Mouse (Mus musculus) embryonic facial prominence, embryonic 13.5 days (tissue): ENCODE data around the gene Fcrla. TPM values are rescaled to one million over a fixed set of nuclear protein-coding genes. Genes with fewer than 3 reads are reported as not detected.
A peak's percentile ranks its signal among the peaks of the same experiment; 100 is the strongest.

Experiments
- ATAC-seq: fragments of 200-750 bp; cut with Nextera tagmentation; 2 replicates; pipeline ENCODE4 v1.8.0; 2017; ENCODE audit warnings: low read depth; ENCODE audit not compliant: insufficient number of reproducible peaks, insufficient read depth, low FRiP score, low TSS enrichment
- H3K27ac ChIP-seq: fragments of 300-500 bp; sonication (generic); 2 replicates; pipeline ENCODE4 v1.5.1; 2015; ENCODE audit warnings: moderate library complexity, mild to moderate bottlenecking, inconsistent platforms
- H3K27me3 ChIP-seq: fragments of 300-500 bp; sonication (generic); 2 replicates; pipeline ENCODE4 v1.6.1; 2015; ENCODE audit warnings: mild to moderate bottlenecking, inconsistent platforms
- H3K36me3 ChIP-seq: fragments of 300-500 bp; sonication (generic); 2 replicates; pipeline ENCODE4 v1.6.1; 2015; ENCODE audit warnings: mild to moderate bottlenecking, inconsistent platforms
- H3K4me1 ChIP-seq: fragments of 300-500 bp; sonication (generic); 2 replicates; pipeline ENCODE4 v1.6.1; 2015; ENCODE audit warnings: inconsistent platforms
- H3K4me2 ChIP-seq: fragments of 300-500 bp; sonication (generic); 2 replicates; pipeline ENCODE4 v1.6.1; 2015; ENCODE audit warnings: moderate library complexity, mild to moderate bottlenecking, inconsistent platforms
- H3K4me3 ChIP-seq: fragments of 300-500 bp; sonication (generic); 2 replicates; pipeline ENCODE4 v1.5.1; 2015; ENCODE audit warnings: mild to moderate bottlenecking, inconsistent platforms
- H3K9ac ChIP-seq: fragments of 300-500 bp; sonication (generic); 2 replicates; pipeline ENCODE4 v1.6.1; 2015; ENCODE audit warnings: mild to moderate bottlenecking, inconsistent platforms
- H3K9me3 ChIP-seq: fragments of 300-500 bp; sonication (generic); 2 replicates; pipeline ENCODE4 v1.6.1; 2016; ENCODE audit warnings: inconsistent platforms
- WGBS: fragments of 180-500 bp; shearing (Covaris S2); methylation state at CpG from one replicate; pipeline ENCODE4 v1.1.7; 2015; ENCODE audit warnings: mixed read lengths; 5-methylcytosine and 5-hydroxymethylcytosine counted together
- polyA plus RNA-seq: library from polyadenylated mRNA; unstranded; fragments of >200 nt; fragmentation: Nextera tagmentation; extraction: Ambion mirVana; gene quantifications from 2 replicates; pipeline ENCODE4 v1.2.1, GENCODE M21; 2015

Gene Fcrla
- polyA plus RNA-seq, 1 experiment from 2014 or later: not detected

DNA sequence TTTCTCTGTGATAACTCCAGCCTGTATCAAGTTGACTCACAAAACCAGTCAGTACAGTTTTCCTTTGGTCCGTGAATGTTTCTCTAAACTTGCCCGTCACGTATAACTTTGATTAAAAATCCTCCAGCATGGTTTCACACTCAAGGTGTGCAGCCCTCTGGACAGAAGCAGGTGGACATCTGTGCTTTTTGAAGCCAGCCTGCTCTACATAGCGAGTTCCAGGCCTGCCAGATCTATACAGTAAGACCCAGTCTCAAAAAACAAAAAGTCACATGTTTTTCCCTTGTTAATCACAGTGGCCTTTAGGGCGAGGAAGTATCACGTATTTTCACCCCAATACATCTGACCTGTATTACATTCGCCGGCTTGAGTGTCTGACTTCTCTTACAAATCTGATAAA, 43.0 kb downstream of the Fcrla start:
- H3K9me3 ChIP-seq: no peaks in the 10 kb centered on the region
- H3K4me2 ChIP-seq: peak overlapping the region; percentile 82
- peaks cover 21% of the 10 kb centered on the region for H3K36me3 ChIP-seq
- H3K27me3 ChIP-seq: no peaks in the 10 kb centered on the region
- peaks cover 18% of the 10 kb centered on the region for H3K4me1 ChIP-seq
- 16% methylated on average over 8 of the region's 8 CpGs for WGBS
- H3K4me3 ChIP-seq: peak overlapping the region; percentile 94
- H3K27ac ChIP-seq: no peak overlapping the region
- H3K9ac ChIP-seq: peak overlapping the region; percentile 96
- ATAC-seq: 0 out of 2 replicates have a peak, but pooled peaks have one; percentile 29

DNA sequence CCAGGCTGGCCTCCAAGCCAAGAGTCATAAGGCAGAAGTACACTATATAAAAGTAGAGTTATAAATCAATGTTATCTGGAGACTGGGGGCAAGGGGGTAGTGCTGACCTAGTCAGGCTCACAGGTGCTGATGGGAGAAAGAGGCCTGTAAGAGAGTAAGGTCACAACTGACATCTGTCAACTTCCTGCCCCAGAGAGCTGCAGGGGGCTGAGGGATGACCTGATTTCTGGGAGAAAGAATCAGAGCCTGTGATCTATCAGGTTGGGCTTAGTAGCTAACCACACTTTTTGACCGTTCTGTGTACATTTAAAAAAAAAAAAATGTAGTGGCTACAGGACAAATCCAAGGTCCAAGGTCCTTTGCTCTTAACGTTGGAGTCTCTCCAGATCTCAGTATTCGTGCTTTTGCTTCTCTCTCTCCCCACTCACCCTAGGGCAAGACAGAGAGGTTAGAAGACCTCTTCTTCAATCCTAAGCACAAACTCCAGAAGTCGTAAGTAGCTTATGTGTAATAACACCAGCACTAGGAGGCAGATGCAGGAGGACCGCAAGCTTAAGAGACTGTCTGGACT, 44.4 kb downstream of the Fcrla start:
- Histone ChIP-seq H3K4me2 (no peak overlapping the region), H3K27me3 (no peaks in the 10 kb centered on the region), H3K27ac (no peak overlapping the region), H3K9ac (0 out of 2 replicates have a peak overlapping the region, but pooled peaks have one; percentile 28), H3K4me1 (peaks cover 18% of the 10 kb centered on the region), H3K4me3 (no peak overlapping the region), H3K36me3 (peaks cover 26% of the 10 kb centered on the region), H3K9me3 (no peaks in the 10 kb centered on the region)
- ATAC-seq: no peak
- WGBS: 84% methylated on average over 5 of the region's 5 CpGs

DNA sequence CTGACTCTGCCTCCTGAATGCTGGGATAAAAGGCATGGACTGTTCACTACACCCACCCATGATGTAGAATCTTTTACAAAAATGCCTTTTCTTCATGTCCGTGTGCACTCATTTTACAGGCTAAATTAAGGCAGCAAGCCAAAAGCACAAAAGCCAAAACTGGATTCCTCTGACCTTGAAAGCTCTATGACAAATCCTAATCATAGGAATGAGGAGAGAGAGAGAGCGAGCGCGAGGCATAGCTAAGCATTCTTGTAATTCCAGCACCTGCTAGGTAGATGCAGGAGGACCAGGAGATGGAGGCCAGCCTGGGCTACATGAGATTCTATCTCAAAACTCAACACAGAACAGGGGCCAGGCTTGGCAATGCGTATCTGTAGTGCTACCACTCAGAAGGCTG, 50.5 kb downstream of the Fcrla start:
- H3K4me1 ChIP-seq: no peaks in the 10 kb centered on the region
- peaks cover 68% of the 10 kb centered on the region for H3K36me3 ChIP-seq

DNA sequence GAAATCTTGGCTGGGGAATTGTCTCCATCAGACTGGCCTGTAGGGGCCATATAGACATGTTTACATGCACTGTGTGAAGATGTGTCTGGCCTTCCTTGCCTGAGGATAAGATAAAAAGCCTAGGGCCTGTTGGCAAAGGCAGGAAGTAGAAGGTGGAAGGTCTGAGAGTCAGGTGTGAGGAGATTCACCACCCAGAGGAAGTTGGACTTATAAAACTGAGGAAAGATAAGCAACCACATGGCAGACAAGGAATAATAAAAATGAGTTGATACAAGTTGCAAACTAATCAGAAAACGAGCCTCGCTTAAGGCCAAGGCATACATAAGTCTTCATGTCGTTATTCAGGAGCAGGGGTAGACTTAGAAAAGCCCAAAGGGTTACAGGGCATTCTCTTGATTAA, 51.7 kb downstream of the Fcrla start:
- Histone ChIP-seq H3K9me3 (no peaks in the 10 kb centered on the region), H3K4me2 (no peak overlapping the region), H3K4me1 (no peaks in the 10 kb centered on the region), H3K27ac (no peak overlapping the region), H3K9ac (no peak overlapping the region), H3K4me3 (no peak overlapping the region), H3K36me3 (peaks cover 58% of the 10 kb centered on the region), H3K27me3 (no peaks in the 10 kb centered on the region)
- WGBS: 90% methylated on average over 3 of the region's 3 CpGs
- ATAC-seq: no peak

More for the DNA sequence above, 50.5 kb downstream of the Fcrla start:
- H3K4me2 ChIP-seq: no peak overlapping the region
- H3K4me3 ChIP-seq: no peak overlapping the region
- H3K27me3 ChIP-seq: no peaks in the 10 kb centered on the region
- 92% methylated on average over 5 of the region's 5 CpGs for WGBS
- H3K9ac ChIP-seq: no peak overlapping the region
- H3K27ac ChIP-seq: no peak overlapping the region
- no peak for ATAC-seq
- H3K9me3 ChIP-seq: no peaks in the 10 kb centered on the region

DNA sequence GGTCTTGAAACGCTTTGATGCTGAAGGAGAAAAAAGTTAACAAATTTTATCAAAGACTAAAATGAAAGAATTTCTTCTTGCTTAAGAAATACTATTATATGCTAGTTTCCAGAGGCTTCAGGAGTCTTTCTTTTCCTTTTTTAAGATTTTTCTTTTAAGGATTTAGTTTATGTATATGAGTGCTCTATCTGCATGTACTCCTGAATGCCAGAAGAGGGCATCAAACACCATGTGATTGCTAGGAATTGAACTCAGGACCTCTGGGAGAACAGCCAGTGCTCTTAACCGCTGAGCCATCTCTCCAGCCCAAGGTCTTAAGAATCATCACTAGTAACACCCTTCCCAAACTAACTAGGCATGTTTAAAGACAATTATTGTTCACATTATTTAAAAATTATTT, 55.4 kb downstream of the Fcrla start:
- no peak overlapping the region for H3K4me2 ChIP-seq
- H3K4me3 ChIP-seq: no peak overlapping the region
- no peak for ATAC-seq
- H3K9me3 ChIP-seq: no peaks in the 10 kb centered on the region
- H3K36me3 ChIP-seq: peaks cover 38% of the 10 kb centered on the region
- H3K4me1 ChIP-seq: peaks cover under 1% of the 10 kb centered on the region
- no peak overlapping the region for H3K27ac ChIP-seq
- no peaks in the 10 kb centered on the region for H3K27me3 ChIP-seq
- H3K9ac ChIP-seq: no peak overlapping the region
- WGBS: 95% methylated on average over 2 of the region's 2 CpGs

DNA sequence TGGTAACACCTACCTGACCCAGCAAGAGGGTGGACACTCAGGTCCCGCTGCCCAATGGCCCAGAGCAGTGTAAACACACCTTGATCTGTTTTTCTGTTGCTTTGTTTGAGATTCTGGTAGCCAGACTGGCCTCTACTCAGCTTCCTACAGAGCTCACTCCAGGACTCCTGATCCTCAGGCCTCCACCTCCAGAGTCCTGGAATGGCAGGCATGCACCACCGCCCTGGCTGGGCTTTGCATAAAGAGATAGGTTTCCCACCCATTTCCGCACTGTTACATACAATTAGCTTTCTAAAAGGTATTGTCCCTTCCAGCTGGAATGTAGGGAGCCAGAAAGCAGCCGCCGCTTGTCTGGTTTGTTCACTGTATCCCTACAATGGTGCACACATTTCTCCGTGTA, 56.0 kb downstream of the Fcrla start:
- H3K4me1 ChIP-seq: peaks cover 7% of the 10 kb centered on the region
- WGBS: 90% methylated on average over 6 of the region's 6 CpGs
- no peaks in the 10 kb centered on the region for H3K9me3 ChIP-seq
- no peak overlapping the region for H3K4me2 ChIP-seq
- H3K27ac ChIP-seq: no peak overlapping the region
- H3K9ac ChIP-seq: no peak overlapping the region
- ATAC-seq: no peak
- no peak overlapping the region for H3K4me3 ChIP-seq
- peaks cover 32% of the 10 kb centered on the region for H3K36me3 ChIP-seq
- H3K27me3 ChIP-seq: no peaks in the 10 kb centered on the region

DNA sequence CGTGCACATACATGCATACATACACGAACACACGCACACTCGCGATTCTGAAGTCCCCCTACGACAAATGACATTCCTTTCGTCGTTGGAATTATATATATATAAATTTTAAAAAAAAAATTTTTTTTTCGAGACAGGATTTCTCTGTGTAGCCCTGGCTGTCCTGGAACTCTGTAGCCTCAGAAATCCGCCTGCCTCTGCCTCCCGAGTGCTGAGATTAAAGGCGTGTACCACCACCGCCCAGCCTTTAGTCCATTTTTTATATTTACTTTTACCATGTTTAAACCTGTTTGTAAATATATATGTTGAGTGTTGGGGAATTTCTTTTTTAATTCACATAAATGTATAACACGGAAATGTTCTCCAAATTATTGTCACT, 58.5 kb downstream of the Fcrla start:
- no peak overlapping the region for H3K27ac ChIP-seq
- H3K9ac ChIP-seq: peak overlapping the region; percentile 66
- WGBS: 18% methylated on average over 14 of the region's 14 CpGs
- H3K4me2 ChIP-seq: peak overlapping the region; percentile 85
- H3K4me3 ChIP-seq: peak overlapping the region; percentile 90
- H3K9me3 ChIP-seq: no peaks in the 10 kb centered on the region
- peaks cover 13% of the 10 kb centered on the region for H3K36me3 ChIP-seq
- peaks cover 8% of the 10 kb centered on the region for H3K4me1 ChIP-seq
- no peak for ATAC-seq
- H3K27me3 ChIP-seq: no peaks in the 10 kb centered on the region

DNA sequence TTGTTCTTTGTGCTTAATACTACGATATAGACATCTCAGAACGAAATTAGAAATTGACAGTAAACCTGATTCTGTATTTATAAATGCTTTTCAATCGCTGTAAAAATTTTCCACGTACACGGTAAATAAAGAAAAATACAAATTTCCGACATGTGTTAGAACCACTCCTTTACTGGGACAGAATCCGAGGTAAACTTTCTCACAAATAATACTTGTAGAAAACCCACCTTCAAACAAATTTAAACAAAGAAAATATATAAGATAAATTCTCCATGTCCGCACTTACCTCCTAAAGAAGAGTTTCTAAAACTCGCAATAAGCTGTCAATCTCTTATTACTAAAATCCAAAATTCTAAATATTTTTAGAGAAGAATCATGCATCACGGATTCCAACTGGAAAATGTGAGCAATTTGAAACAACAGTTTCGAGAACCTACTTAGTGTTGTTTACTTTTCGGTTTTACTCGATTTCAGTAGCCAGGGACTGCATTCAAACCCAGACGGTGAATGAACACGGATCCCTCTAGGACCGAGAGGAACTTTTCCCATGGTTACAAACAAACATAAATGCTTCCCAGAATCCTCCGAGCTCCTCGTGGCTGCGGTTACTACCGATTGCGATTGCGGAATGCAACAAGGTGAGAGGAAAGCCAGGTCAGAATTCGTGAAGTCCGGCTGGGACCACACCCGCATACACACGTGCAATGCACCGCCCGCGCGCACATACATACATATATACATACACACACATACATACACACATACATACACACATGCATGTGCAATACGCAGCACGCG, 59.1 kb downstream of the Fcrla start:
- under 1% methylated on average over 33 of the region's 33 CpGs for WGBS
- Histone ChIP-seq H3K4me2 (peak overlapping the region; percentile 85), H3K9me3 (no peaks in the 10 kb centered on the region), H3K9ac (peak overlapping the region; percentile 88), H3K27me3 (no peaks in the 10 kb centered on the region), H3K4me1 (peaks cover 8% of the 10 kb centered on the region), H3K27ac (no peak overlapping the region), H3K4me3 (peak overlapping the region; percentile 90), H3K36me3 (peaks cover 10% of the 10 kb centered on the region; the same call in 1 of the 2 replicates)
- ATAC-seq: peak; percentile 70

DNA sequence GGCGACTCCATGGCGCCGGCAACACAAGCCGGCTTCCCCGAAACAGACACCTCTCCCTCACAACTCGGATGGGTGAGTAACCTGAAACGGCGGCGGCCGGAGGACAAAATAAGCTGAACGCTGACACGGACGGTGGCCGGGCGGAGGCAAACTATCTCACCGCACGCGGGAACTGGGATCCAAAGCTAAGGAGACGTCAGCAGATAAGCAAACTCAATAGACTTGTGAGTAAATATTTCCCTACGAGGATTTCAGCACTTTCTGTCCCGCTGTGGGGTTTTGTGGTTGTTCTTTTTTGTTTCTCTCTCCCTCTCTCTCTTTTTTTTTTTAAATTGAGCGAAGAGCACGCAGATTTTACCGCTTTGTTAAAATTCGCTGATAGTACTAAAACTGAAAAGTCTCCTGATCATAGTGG, 59.7 kb downstream of the Fcrla start, which contains the start of gene Atf6:
TSS of gene Atf6 (minus strand) at position 81 of the 415 bp plus-strand sequence.
- Histone ChIP-seq H3K9ac (peak within 1 kb of the TSS; percentile 88), H3K9me3 (no peaks in the 10 kb centered on the region), H3K4me3 (peak within 1 kb of the TSS; percentile 90), H3K27ac (peak within 1 kb of the TSS; percentile 71), H3K4me2 (peak within 1 kb of the TSS; percentile 85), H3K27me3 (no peaks in the 10 kb centered on the region), H3K4me1 (peaks cover 8% of the 10 kb centered on the region), H3K36me3 (peaks cover 7% of the 10 kb centered on the region; the same call in 1 of the 2 replicates)
- under 1% methylated on average over 25 of the region's 25 CpGs for WGBS
- ATAC-seq: 0 out of 2 replicates have a peak, but pooled peaks have one; percentile 38

Other genes starting within 250 kb of the Fcrla start
- gene Atf6, start 59.8 kb downstream of the Fcrla start, polyA plus RNA-seq: 7.3 and 7.8 TPM in 2 replicates
- 0.42 and 0.83 TPM in 2 replicates for gene Gm26620, start 42.5 kb downstream of the Fcrla start, polyA plus RNA-seq
- gene Dusp12, start 42.0 kb downstream of the Fcrla start, polyA plus RNA-seq: 52.3 and 54.4 TPM in 2 replicates
- gene Fcrlb, start 14.6 kb downstream of the Fcrla start, polyA plus RNA-seq: not detected in 2 replicates
- gene Fcgr2b, start 49.0 kb upstream of the Fcrla start, polyA plus RNA-seq: 0.80 and 1.0 TPM in 2 replicates
- 0.41 and 0.55 TPM in 2 replicates for gene Fcgr4, start 91.3 kb upstream of the Fcrla start, polyA plus RNA-seq
- 9.4 and 10.1 TPM in 2 replicates for gene Fcgr3, start 137.4 kb upstream of the Fcrla start, polyA plus RNA-seq
- gene Cfap126, start 186.3 kb upstream of the Fcrla start, polyA plus RNA-seq: 1.3 and 2.1 TPM in 2 replicates
- 249 and 258 TPM in 2 replicates for gene Sdhc, start 223.0 kb upstream of the Fcrla start, polyA plus RNA-seq
- 7.7 and 9.4 TPM in 2 replicates for gene Mpz, start 223.1 kb upstream of the Fcrla start, polyA plus RNA-seq